Mouse (Mus musculus) hematopoietic stem cell, adult 5-6 weeks (primary cell): Measurements from ENCODE around the gene Gm10322. TPM values are rescaled to one million over a fixed set of nuclear protein-coding genes. Genes with fewer than 3 reads are reported as not detected.

ENCODE experiments used
- ATAC-seq, 2 experiments: fragments of 125-278 bp in 1 of 2; replicated peaks in 1 of 2; 2 replicates each; pipeline ENCODE4 v1.8.0; 2016 to 2017; ENCODE audit warnings: inconsistent platforms in 2 of 2, mild to moderate bottlenecking in 2 of 2, moderate number of reproducible peaks in 2 of 2, low read depth in 1 of 2, moderate TSS enrichment in 1 of 2; ENCODE audit not compliant: low FRiP score in 2 of 2, poor library complexity in 2 of 2, severe bottlenecking in 2 of 2, insufficient read depth in 1 of 2, low TSS enrichment in 1 of 2
- total RNA-seq: library from RNA; stranded (forward); fragments of 172-1452, 232-1000 nt; gene quantifications from 2 replicates; pipeline ENCODE4 v1.2.3, GENCODE M21; 2017

The Gm10322 gene
- not detected in 2 replicates for total RNA-seq

DNA sequence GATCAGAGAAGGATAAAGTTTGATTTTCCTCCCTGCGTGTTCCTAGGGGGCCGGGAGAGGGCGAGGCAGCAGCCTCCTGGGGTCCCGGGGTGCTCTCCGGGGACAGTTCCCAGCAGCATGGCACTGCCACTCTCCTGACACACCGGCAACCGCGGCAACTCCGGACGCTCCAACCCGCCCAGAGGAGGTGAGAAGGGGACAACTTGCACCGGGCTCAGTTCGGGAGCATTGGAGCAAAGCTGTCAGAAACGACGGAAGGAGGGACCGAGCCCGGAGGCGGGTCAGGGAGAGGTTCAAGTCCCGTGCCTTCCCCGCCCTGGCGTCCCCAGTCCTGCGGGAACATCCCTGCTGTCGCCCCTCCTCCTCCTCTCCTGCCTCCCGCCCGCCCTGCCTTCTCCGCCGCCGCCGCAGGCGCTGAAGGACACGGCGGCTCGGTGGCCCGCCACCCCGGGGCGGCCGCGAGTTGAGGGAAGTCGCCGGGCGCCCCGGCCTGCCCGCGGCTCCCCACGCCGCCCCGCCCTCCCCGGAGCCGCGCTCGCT lies at the start of gene Gm10322:
Gene Gm10322, plus strand, starts transcription at position 83 of the 540 bp plus-strand sequence.
- peak; percentile 8 to 39; a peak in 2 of 4 replicates for ATAC-seq

- ATAC-seq, result no peak
Measured at GRCm38 (mm10) chr10:59566968-59567367, 48.9 kb upstream of the Gm10322 start.

DNA sequence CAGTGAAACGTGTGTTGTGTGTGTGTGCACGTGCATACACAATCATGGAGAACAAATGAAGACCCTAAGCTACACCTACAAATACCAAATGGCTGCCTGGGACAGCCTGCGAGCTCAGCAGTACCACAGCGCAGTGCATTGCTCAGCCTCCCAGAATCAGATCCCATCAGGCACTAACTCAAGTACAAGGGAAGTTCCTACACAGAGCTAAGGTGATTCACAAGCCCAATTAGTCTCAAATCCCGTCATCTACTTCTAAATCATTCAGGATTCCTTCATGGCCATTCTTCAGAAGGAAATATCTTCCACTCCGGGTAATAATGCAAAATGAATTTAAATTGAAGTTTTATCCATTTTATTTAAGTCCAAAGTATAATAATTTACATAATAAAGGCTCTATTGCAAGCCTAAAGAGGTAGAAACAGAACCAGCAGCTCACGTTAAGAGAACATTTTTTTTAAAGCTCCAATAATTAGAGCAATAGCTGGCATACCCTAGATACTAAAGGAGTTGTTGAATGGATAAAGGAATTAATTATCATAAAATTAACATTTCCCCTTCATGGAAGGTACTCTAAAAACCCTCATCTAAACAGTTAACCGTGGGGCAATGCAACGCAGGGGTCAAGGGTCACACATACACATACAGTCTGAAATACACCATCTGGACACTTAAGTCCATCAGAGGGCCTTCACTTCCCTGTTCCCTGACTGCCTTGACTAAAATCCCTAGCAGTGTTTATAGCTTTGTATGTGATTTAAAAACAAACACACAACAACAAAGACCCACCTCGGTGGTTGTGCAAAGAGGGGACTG lies 47.0 kb upstream of the Gm10322 start:
- no peak for ATAC-seq

- no peak for ATAC-seq
Measured at GRCm38 (mm10) chr10:59569481-59569869, 46.4 kb upstream of the Gm10322 start.

GRCm38 (mm10) chr10:59570360-59570759 lies 45.5 kb upstream of the Gm10322 start:
- no peak for ATAC-seq

DNA sequence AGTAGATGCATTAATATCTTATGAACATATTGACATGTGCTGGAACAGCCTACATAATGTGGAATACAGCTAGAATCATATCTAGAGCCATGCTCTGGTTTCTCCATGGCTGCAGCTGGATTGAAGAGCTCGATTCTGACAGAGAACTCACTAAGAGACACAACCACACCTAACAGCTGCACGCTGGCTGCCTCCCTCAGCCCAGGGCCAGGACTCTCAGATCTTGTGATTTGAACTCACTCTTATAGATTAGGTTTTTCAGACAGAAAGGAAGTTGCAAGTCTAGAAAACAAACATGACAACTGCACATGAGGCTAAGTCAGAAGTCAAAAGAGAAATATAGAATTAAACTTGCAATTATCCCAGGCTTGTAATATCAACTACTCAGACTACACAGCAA lies 45.1 kb upstream of the Gm10322 start:
- no peak for ATAC-seq

GRCm38 (mm10) chr10:59571273-59571672 lies 44.6 kb upstream of the Gm10322 start:
- ATAC-seq, result peak in 1 of 2 experiments; percentile 62; a peak in 1 of 4 replicates

DNA sequence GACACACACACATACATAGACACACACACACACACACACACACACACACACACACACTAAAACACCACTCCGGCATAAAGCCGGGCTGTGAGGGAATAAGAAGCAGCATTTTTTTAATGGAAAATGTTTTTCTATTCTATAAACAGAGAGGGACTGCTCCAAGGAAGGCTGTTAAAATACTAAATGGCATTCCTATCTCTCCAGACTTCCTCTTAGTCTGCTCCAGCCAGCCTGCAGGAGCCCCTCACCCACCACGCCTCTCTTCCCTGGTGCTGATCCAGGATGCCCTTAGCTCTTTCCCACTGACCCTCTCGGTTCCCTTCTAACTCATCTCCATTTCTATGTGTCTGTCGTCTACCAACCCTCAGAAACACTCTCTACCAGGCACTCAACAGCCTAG lies 43.9 kb upstream of the Gm10322 start:
- ATAC-seq, result no peak

GRCm38 (mm10) chr10:59576305-59576704 lies 39.6 kb upstream of the Gm10322 start:
- ATAC-seq, result no peak

GRCm38 (mm10) chr10:59577871-59578801 lies 37.7 kb upstream of the Gm10322 start:
- ATAC-seq, result peak; percentile 82 to 89

- ATAC-seq, result no peak
Measured at GRCm38 (mm10) chr10:59579645-59580044, 36.2 kb upstream of the Gm10322 start.

DNA sequence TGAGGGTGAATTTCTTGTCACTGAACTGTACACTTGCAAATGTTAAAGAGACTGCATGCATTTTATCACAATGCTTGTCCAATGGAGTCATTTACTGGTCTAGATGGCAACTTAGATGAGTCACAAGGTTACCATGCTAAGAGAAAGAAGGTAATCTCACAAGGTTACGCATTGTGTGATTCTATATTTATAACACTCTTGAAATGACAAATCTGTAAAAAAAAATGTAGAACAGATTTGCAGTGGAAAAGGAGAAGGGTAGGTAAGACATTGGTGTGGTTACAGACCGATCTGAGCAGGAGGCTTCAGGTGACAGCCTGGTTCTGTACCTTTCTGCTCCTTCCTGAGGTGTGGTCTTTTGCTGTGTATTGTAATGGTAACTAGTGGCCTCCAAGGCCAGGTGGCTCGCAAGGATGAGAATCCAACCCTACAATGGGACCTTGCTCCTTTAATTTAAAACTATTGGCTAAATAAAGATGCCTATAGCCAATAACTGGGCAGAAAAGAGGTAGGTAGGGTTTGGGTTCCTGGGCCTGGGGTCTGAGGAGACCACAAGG lies 35.2 kb upstream of the Gm10322 start:
- ATAC-seq, result no peak

DNA sequence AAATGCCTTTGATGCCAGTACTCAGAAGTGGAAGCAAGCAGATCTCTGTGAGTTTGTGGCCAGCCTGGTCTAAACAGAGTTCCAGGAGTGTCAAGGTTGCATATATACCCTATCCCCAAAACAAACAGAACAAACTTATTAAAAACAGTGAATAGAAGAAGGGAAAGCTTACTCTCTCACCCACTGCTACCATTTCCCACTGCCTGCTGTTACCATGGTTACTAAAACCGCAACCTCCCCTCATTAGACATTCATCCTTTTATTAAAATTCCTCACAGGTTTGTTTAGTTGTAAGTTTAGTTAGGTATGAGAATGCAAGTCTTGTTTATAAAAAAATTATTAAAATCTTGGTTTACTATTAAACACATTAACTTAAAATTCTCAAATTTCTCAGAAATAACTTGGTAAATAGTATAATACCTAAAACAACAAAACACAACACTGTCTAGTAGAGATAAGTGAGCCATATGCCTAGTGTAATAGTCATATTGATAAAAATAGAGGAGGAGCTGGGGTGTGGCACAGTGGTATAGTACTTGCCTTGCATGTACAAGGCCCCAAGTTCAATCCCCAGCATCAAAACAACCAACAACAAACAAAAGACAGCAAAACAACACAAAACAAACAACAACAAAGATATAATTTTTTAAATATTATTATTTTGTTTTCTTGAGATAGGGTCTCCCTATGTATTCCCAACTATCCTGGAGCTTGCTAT lies 33.9 kb upstream of the Gm10322 start:
- ATAC-seq, result no peak

DNA sequence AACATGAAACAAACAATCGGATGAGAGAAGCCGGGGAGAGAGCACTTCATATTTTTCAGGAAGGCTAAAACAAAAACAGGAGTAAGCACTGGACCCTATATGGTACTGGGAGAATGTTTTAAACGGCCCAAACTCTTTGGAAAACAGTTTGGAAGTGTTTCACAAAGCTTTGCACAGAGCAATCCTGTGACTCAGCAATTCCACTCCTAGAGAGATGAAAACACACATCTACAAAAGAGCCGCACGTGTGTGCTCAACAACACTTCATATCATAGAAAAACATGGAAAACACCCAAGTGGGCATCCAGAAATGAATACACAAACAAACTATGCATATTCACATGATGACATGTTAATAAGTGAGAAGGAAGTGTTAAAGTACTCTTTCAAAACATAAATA lies 30.2 kb upstream of the Gm10322 start:
- ATAC-seq, result no peak

DNA sequence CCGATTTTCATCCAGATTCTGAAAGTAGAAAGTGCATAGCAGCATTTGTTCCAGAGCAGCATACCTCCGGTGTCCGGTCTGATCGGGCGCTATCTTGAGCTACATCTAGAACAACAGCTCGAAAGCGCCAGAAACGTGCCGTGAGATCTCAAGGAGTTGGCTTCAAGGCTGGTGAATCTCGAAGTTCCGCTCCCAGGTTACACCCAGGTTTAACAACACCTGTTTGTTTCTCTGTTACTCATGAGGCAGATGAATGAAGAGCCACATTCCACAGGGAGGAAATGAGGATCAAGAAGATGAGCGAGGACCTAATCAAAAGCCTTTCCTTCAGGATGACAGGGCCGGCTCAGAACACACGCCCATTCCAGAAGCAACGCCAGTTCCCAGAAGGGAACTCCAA lies 29.0 kb upstream of the Gm10322 start:
- no peak for ATAC-seq

DNA sequence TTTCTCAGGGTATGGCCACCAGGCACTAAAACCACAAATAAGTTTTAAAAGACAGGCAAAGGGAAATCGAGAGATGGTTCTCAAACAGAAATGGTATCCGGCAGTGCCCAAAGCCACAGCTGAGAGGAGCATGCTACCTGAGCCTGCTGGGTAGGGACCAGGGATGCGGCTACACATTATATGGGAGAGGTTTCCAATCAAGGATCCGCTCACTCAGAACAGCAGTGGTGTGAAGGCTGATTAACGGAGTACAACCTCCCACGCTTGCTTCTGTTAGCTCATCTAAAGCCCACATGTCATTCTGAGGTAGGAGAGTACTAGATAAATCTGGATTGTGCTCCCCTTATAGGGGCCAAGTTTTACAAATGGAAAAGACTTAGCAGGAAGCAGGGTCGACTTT lies 27.7 kb upstream of the Gm10322 start:
- no peak for ATAC-seq

DNA sequence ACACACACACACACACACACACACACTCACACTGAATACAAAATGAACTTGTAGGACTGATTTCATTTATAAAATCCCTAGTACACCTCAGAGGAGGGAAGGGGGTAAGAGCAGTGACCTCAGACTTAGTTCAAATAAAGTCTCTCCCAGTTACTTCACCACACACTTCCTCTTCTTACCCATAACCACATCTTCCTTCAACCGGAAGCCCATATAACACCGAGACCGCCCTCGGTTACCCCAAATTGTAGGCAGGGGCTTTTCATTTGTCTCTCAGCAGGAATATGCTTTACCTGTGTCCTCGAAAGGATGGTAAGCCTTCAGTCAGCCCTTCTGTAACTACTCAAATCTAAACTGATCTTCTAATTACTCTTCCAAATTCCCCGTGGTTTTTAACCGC lies 26.4 kb upstream of the Gm10322 start:
- ATAC-seq, result peak; percentile 86 to 94
